In the genomic region with DNA sequence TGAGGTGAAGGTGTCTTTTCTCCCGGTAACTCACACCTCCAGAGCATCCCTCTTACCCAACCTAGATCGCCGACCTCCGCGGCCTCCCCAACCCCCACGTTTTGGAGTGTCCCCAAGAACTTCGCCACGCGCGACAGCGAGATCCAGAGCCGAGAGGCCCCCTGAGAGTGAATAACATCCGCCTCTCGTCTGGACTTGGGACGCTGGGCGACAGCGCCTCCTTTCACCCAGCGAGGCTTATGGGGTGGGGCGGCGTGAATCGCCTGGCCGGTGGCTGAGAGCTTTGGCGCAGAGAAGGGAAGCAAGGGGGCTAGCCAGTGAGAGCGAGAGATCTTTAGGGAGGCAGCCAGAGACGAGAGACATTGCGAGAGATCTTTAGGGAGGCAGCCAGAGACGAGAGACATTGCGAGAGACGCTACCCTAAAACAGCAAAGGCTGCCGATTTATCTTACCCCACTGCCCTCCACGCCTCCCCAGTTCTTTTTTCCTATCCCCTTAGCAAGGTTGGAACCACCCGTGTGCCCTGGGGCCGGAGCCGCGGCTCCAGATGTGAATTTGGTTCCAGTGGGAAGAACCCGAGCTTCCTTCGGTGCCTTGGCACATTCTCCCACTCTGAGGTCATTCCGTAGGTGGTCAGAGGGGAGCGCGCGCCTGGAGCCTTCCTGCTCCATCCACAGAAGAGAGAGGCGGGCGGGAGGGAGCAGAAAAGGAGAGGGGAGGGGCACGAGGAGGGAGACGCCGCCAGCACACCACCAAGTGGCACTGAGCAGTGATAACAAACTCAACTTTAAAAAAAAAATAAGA, we compare ENCODE assay signal across 8 mouse cellular contexts. TPM values are rescaled to one million over a fixed set of nuclear protein-coding genes. Genes with fewer than 3 reads are reported as not detected.
A peak's percentile ranks its signal among the peaks of the same experiment; 100 is the strongest.
DNase-seq lines count a peak whose midpoint lies in the region; ATAC-seq and TF ChIP-seq lines count a peak whose summit lies in the region.

No protein-coding gene starts in this region.

- no peak for TF ChIP-seq POLR2A in liver, adult 2 months (IDR thresholded peaks at IDR 0.05; ENCODE audit: extremely low read depth, insufficient read depth, low read length)

- no peaks in the 10 kb centered on the region for H3K9me3 ChIP-seq in embryonic facial prominence, embryonic 11.5 days (replicated peaks; ENCODE audit: control insufficient read depth, low read length)

- peak overlapping the region; percentile 37 for H3K4me3 ChIP-seq in embryonic facial prominence, embryonic 11.5 days (ENCODE audit: low read depth, low read length)
- peak overlapping the region; percentile 47 for H3K4me3 ChIP-seq in liver, adult 2 months (ENCODE audit: insufficient read depth, low read depth, low read length)

- H3K4me2 ChIP-seq in embryonic facial prominence, embryonic 11.5 days (ENCODE audit: low read depth, low read length): peak overlapping the region; percentile 91

- no peak for ATAC-seq in embryonic facial prominence, embryonic 11.5 days (replicated peaks; ENCODE audit: insufficient number of reproducible peaks, low FRiP score, low TSS enrichment, low read depth)

- H3K36me3 ChIP-seq in embryonic facial prominence, embryonic 11.5 days (replicated peaks; ENCODE audit: control insufficient read depth, insufficient read depth, low read depth, low read length): no peaks in the 10 kb centered on the region
- no peaks in the 10 kb centered on the region for H3K36me3 ChIP-seq in liver, adult 2 months (ENCODE audit: control insufficient read depth, insufficient read depth, low read length)

- H3K79me2 ChIP-seq in liver, adult 2 months (ENCODE audit: control insufficient read depth, insufficient read depth, low read length): no peaks in the 10 kb centered on the region

- no peaks in the 10 kb centered on the region for H3K27me3 ChIP-seq in embryonic facial prominence, embryonic 11.5 days (ENCODE audit: control insufficient read depth, insufficient read depth, low read length)
- peaks cover 14% of the 10 kb centered on the region for H3K27me3 ChIP-seq in liver, adult 2 months (ENCODE audit: control insufficient read depth, insufficient read depth, low read length)

- peaks cover 5% of the 10 kb centered on the region; the same call in 1 of the 2 replicates for H3K4me1 ChIP-seq in embryonic facial prominence, embryonic 11.5 days (ENCODE audit: control insufficient read depth, insufficient read depth, low read length)
- H3K4me1 ChIP-seq in liver, adult 2 months (ENCODE audit: control insufficient read depth, insufficient read depth, low read length): 0 out of 2 replicates have a peak, but pooled peaks cover 3% of the 10 kb centered on the region

- WGBS in embryonic facial prominence, embryonic 11.5 days: under 1% methylated on average over 46 of the region's 46 CpGs
- 3% methylated on average over 46 of the region's 46 CpGs for WGBS in liver, adult 2 months

- peak overlapping the region; percentile 69 for H3K9ac ChIP-seq in embryonic facial prominence, embryonic 11.5 days (replicated peaks; ENCODE audit: low read length)
- peak overlapping the region; percentile 52 for H3K9ac ChIP-seq in liver, adult 2 months (ENCODE audit: low read depth, low read length)

- H3K27ac ChIP-seq in embryonic facial prominence, embryonic 11.5 days (replicated peaks; ENCODE audit: low read depth, low read length): peak overlapping the region; percentile 83
- H3K27ac ChIP-seq in liver, adult 2 months (replicated peaks; ENCODE audit: insufficient read depth, low read depth, low read length): peak overlapping the region; percentile 57

- no peak for TF ChIP-seq CTCF in liver, adult 2 months (IDR thresholded peaks at IDR 0.05; ENCODE audit: low read depth, low read length)

- peak; percentile 68 for DNase-seq in 416B (ENCODE audit: low read depth)
- peak; percentile 80 to 93 for DNase-seq in adrenal gland, adult (ENCODE audit: inconsistent age in 2 of 2, low spot score in 1 of 2)
- peak; percentile 87 for DNase-seq in embryonic facial prominence, embryonic 11.5 days (ENCODE audit: low spot score)
- DNase-seq in heart, adult 8-10 months (ENCODE audit: low spot score): peak; percentile 85
- peak; percentile 77 for DNase-seq in kidney, adult 18-20 months
- no peak for DNase-seq in liver, adult 2 months (ENCODE audit: extremely low read depth, low read depth, low spot score)
- DNase-seq in natural killer cell, adult 2 months (ENCODE audit: low spot score in 2 of 2): peak; percentile 29 to 46
- peak; percentile 78 for DNase-seq in testis, postnatal 10 days (ENCODE audit: low spot score)

RNA-seq across cellular contexts. Expression of gene Ier5l, which starts 3.7 kb away (rescaled TPM):
- polyA plus RNA-seq in embryonic facial prominence, embryonic 11.5 days (2014; fragmentation: Nextera tagmentation; extraction: Ambion mirVana): 6.6 and 12.6 TPM in 2 replicates
- total RNA-seq in heart, adult 8-10 months (2022): 1 to 10 TPM; 2.4 to 5.0 (median 4.3) TPM
- 0.54 and 0.55 TPM in 2 replicates for total RNA-seq in liver, adult 2 months (2014; rRNA removed)
- polyA plus RNA-seq in liver, adult 2 months (2012; rRNA removed): 1.1 TPM in 2 replicates

RNA-seq across cellular contexts. Expression of gene Ptpa, which starts 54.5 kb away (rescaled TPM):
- polyA plus RNA-seq in embryonic facial prominence, embryonic 11.5 days (2014; fragmentation: Nextera tagmentation; extraction: Ambion mirVana): 53.7 and 62.4 TPM in 2 replicates
- 100 to 1,000 TPM in 1 of 4 experiments, 10 to 100 TPM in 3; 74.6 to 100 (median 83.0) TPM for total RNA-seq in heart, adult 8-10 months (2022)
- 18.3 and 25.1 TPM in 2 replicates for total RNA-seq in liver, adult 2 months (2014; rRNA removed)
- polyA plus RNA-seq in liver, adult 2 months (2012; rRNA removed): 48.9 and 54.3 TPM in 2 replicates

RNA-seq across cellular contexts. Expression of gene Crat, which starts 54.7 kb away (rescaled TPM):
- 24.0 and 29.6 TPM in 2 replicates for polyA plus RNA-seq in embryonic facial prominence, embryonic 11.5 days (2014; fragmentation: Nextera tagmentation; extraction: Ambion mirVana)
- total RNA-seq in heart, adult 8-10 months (2022): 100 to 1,000 TPM; 490 to 636 (median 559) TPM
- 9.2 and 24.3 TPM in 2 replicates for total RNA-seq in liver, adult 2 months (2014; rRNA removed)
- polyA plus RNA-seq in liver, adult 2 months (2012; rRNA removed): 65.2 and 92.6 TPM in 2 replicates

Comparison
In these comparisons a context has a peak if more than half of its experiments do, and no peak if none do; other contexts are left out.
1. RNA of gene Crat, which starts 54.7 kb away (total RNA-seq): 490 to 636 TPM in heart, adult 8-10 months; 9.2 to 24.3 TPM in liver, adult 2 months; every median in the first group is over 10 times any median in the second.